Mouse (Mus musculus) WW6 (cell line): Measurements from ENCODE around the gene Chrdl1.

ENCODE experiments used
- DNase-seq: peaks from one replicate; pipeline ENCODE4 v3.0.0-alpha.2; 2013; ENCODE audit warnings: low read depth, low spot score

The Chrdl1 gene

GRCm38 (mm10) chrX:143393791-143394369 is at the start of gene Chrdl1:
TSS of gene Chrdl1 (minus strand) at chrX:143394262.
- no peak for DNase-seq

- no peak for DNase-seq
These were observed 48.6 kb upstream of the Chrdl1 start for GRCm38 (mm10) chrX:143442638-143443037.

DNA sequence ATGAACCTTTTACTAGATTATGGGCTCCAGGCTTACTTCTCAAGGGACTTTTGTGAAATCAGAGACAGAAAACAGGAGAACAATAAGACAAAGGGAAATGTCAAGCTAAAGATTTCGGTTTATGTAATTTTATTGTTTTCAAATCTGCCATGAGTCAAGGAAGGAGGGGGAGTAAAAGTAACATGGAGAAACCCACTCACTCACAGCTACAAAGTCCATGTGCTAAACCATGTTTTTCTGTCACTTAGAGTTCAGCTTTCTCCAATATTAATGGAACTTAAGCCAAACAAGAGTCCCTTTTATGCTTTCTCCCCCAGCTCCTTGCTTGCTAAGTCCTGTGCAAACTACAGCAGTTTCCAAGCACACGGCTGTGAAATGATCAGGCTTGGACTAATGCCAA is 10.5 kb upstream of the Chrdl1 start:
- no peak for DNase-seq

- DNase-seq, result no peak
These were observed 27.7 kb downstream of the Chrdl1 start for GRCm38 (mm10) chrX:143366256-143366959.

DNA sequence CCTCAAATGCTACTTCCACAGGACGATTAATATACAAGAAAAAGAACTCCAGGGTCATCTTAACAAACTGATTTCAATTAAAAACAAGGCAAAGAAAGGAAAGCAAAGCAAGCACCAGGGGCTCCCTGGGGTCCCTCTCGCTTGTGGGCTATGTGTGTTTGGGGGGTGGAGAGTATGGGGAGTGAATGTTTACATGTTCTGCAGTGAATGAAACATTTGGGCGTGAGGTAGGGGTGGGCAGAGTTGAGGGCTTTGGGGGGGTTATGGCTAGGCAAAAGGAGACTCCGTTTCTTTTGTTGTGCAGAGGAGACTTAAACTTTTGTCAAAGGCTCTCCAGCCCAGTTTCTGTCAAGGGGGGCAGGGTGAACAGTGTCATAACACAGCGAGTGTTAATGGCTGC is 46.8 kb downstream of the Chrdl1 start:
- DNase-seq, result no peak

- no peak for DNase-seq
These were observed 47.3 kb downstream of the Chrdl1 start for GRCm38 (mm10) chrX:143346739-143347138.

DNA sequence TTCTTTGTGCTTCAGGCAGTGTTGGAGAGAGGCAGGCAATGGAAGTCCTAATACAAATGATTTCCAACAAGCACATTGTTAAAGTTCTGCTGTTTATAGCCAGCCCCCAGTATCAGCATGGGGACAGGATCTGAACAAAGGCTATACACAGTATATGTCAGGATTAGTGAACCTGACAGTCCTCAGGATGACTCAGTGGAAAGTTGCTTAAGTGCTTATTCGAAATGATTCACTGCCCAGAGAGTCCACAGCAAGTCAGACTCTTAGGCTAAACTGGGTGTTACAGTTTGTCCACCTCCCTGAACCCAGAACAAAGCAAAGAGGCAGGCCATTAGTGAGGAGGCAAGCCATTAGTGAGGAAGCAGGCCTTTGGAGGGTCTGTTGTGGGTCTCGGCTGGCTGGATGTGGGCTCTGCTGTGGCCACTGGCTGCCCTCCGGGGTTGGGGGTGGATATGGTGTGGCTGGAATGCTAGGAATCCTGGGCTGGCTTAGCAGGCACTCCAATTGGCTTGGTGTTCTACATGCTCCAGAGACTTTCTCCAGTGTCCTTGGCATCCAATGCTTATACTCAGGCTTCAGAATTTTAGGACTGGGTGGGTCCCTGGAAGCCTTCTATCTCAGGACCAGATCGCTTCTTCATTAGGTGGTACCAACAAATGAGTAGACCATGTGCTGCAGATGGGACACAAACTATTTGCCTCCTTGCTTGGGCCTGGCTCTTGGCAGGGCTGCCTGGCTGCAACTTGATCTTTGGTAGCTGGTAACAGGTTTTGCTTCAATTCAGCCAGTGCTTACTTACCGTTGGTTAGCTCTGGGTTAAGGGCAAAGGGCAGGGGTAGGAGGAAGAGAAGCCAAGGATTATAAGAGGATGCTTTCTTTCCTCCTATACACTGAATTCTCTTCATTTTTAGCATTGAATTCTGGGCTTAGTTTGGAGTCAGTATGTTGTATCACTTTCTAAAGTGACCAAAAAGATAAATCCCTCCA is 49.3 kb downstream of the Chrdl1 start:
- no peak for DNase-seq

GRCm38 (mm10) chrX:143338156-143338555 is 55.9 kb downstream of the Chrdl1 start:
- DNase-seq, result no peak

DNA sequence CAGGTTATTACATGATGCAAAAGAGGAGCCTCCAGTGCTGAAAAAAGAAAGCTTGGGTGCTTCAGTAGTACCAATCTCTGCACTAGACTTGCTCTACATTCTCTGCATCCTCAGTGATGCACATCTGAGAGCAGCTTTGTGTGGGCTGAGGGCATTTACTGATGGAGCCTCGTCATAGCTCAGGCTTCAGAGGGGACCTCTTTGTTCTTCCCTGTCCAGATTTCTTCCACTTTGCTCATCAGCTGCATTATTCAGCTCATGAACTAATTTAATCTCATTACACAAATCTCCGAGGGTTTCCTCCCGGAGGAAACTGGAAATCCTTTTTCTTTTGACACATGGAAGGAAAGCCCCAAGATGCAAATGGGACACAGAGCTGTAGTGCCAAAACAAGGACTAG is 56.5 kb downstream of the Chrdl1 start:
- no peak for DNase-seq

DNA sequence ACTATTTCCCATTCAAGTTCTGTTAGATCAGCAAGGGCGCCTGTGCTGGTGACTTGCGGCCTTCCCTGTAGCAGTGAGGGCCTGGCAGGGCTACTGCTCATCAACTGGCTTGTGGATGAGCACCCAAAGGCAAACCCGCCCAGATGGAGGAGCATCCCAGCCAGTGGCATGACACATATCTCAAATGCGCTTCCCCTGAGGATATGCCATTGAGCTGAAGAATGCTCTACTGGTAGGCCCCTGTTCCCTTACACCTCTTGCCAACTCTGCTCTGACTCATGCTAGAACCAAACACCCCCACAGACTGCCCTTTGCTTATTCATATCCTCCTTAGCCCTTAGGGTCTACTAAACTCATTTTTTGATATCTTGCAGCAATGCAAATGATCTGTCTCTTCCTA is 57.4 kb downstream of the Chrdl1 start:
- no peak for DNase-seq

- DNase-seq, result no peak
These were observed 58.2 kb downstream of the Chrdl1 start for GRCm38 (mm10) chrX:143335846-143336245.

DNA sequence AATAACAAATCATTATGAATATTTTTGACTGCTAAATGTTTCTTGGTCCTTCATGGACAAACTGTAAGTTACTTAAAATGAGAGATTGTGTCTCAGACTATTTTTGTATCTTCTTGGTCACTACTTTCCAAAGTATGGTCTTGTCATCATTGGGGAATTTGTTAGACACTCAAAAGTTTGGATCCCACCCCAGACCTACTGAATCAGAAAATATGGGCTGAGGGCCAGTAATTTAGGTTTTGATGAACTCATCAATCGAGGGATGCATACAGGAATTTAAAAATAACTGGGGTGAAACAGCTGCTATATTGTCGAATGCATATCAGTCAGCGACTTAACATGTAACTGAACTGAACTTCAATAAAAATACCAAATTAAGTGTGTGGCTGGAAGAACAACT is 80.9 kb downstream of the Chrdl1 start:
- no peak for DNase-seq

- no peak for DNase-seq
These were observed 99.3 kb downstream of the Chrdl1 start for GRCm38 (mm10) chrX:143294726-143295125.

DNA sequence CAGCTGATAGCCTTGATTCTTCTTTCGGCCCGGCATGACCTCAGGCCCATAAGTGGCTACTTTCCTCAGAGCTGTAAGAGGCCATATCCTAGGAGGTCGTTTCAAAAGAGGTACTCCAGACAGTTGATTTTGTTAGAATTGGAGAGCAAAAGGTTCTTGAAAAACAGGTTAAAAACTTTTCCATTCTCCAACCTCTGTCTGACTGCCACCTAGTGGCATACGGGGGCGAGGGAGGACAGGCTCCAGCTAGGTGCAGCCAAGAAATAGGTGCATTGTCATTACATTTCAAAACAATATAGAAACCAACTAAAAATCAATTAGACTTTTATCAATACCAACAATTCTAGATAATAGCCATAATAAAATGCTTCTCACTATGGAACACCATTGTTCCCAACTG is 118.9 kb downstream of the Chrdl1 start:
- DNase-seq, result no peak

GRCm38 (mm10) chrX:143250709-143251108 is 143.4 kb downstream of the Chrdl1 start:
- DNase-seq, result no peak
